Mouse (Mus musculus): Measurements from ENCODE around the gene Qrsl1.

DNA sequence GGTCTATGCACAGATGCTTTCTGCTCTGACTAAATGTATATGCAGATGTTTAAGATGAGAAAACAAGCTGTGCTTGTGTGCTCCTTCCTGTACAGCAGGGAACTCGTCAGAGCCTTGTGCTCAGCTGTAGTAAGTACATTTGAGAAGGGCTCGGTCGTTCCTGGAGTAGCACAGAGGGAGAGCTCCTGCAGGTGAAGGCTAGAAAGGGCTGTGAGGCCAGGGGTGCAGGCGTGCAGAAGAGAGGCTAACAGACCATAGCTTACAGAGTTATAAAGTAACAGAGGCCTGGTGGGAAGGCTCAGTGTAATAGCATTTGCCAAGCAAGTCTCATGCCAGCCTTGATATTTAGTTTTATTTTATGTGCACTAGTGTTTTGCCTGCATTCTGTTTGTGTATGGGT, 43.9 kb upstream of the Qrsl1 start:
- TF ChIP-seq EP300 (IDR thresholded peaks at IDR 0.05) (no peak), CTCF (IDR thresholded peaks at IDR 0.05) (no peak)

All from lung, postnatal 0 days (tissue).